Mouse (Mus musculus): Measurements from ENCODE around the gene Rag1. TPM values are rescaled to one million over a fixed set of nuclear protein-coding genes. Genes with fewer than 3 reads are reported as not detected.

Gene Rag1
- polyA plus RNA-seq, 1 experiment from 2014 or later, result 0.06 TPM

- ATAC-seq (ENCODE audit: low FRiP score, low read depth), result peak; percentile 57; the same call in 1 of the 2 replicates
- Histone ChIP-seq H3K36me3 (no peaks in the 10 kb centered on the region), H3K9me3 (no peaks in the 10 kb centered on the region), H3K4me1 (peaks cover 5% of the 10 kb centered on the region), H3K27ac (replicated peaks) (0 out of 2 replicates have a peak overlapping the region, but pooled peaks have one; percentile 3), H3K9ac (replicated peaks) (no peak overlapping the region), H3K4me2 (replicated peaks) (no peak overlapping the region), H3K27me3 (no peaks in the 10 kb centered on the region), H3K4me3 (no peak overlapping the region)
- 90% methylated on average over 3 of the region's 3 CpGs for WGBS
Observed at GRCm38 (mm10) chr2:101665703-101666092, 16.4 kb upstream of the Rag1 start.

DNA sequence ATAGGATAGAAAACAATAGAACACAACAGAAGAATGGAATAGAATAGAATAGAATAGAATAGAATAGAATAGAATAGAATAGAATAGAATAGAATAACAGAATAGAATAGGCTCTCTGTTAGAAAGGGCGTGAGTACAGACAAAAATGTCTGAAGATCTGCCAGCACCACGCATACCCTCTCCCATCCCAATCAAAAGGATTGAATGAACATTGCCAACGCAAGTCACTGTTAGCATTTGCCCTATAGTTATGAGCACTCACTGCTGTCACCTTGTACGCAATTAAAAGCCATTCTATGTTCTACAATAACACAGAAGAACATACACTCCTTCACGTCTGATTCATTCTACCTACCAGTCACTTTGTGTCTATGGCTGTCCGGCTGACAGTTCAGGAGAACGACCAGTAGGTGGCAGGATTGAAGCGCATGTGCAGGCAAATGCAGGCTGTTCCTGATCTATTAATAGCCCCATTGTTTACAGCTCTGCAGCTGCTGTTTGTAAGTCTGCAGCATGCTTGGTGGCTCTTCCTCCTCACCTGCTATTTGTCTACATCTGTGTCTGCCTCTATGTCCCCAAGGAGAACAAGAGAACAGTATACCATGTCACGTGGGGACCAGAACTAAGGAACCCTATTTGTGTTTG, 15.9 kb upstream of the Rag1 start:
- H3K9ac ChIP-seq (replicated peaks), result no peak overlapping the region
- H3K4me2 ChIP-seq (replicated peaks), result no peak overlapping the region
- H3K27me3 ChIP-seq, result no peaks in the 10 kb centered on the region
- H3K36me3 ChIP-seq, result no peaks in the 10 kb centered on the region
- H3K4me1 ChIP-seq, result peaks cover 5% of the 10 kb centered on the region
- no peak overlapping the region for H3K4me3 ChIP-seq
- peak; percentile 91 for ATAC-seq (ENCODE audit: low FRiP score, low read depth)
- no peaks in the 10 kb centered on the region for H3K9me3 ChIP-seq
- 21% methylated on average over 9 of the region's 9 CpGs for WGBS
- H3K27ac ChIP-seq (replicated peaks), result 0 out of 2 replicates have a peak overlapping the region, but pooled peaks have one; percentile 3

- Histone ChIP-seq H3K4me3 (no peak overlapping the region), H3K9ac (replicated peaks) (no peak overlapping the region), H3K27ac (replicated peaks) (no peak overlapping the region), H3K4me2 (replicated peaks) (no peak overlapping the region), H3K36me3 (no peaks in the 10 kb centered on the region), H3K9me3 (no peaks in the 10 kb centered on the region), H3K27me3 (no peaks in the 10 kb centered on the region), H3K4me1 (peaks cover 2% of the 10 kb centered on the region)
- WGBS, result 83% methylated on average over 2 of the region's 2 CpGs
- no peak for ATAC-seq (ENCODE audit: low FRiP score, low read depth)
Observed at GRCm38 (mm10) chr2:101660536-101660935, 11.2 kb upstream of the Rag1 start.

- Histone ChIP-seq H3K9me3 (no peaks in the 10 kb centered on the region), H3K4me3 (peak overlapping the region; percentile 26), H3K4me2 (replicated peaks) (peak overlapping the region; percentile 56), H3K36me3 (no peaks in the 10 kb centered on the region), H3K4me1 (peaks cover 11% of the 10 kb centered on the region), H3K27ac (replicated peaks) (no peak overlapping the region), H3K9ac (replicated peaks) (peak overlapping the region; percentile 40), H3K27me3 (peaks cover 12% of the 10 kb centered on the region)
- ATAC-seq (ENCODE audit: low FRiP score, low read depth), result peak; percentile 84
- WGBS, result 18% methylated on average over 14 of the region's 14 CpGs
Observed at GRCm38 (mm10) chr2:101652921-101653597, 3.8 kb upstream of the Rag1 start.

- Histone ChIP-seq H3K27ac (replicated peaks) (no peak overlapping the region), H3K4me3 (peak overlapping the region; percentile 26), H3K4me2 (replicated peaks) (peak overlapping the region; percentile 56), H3K36me3 (no peaks in the 10 kb centered on the region), H3K9me3 (no peaks in the 10 kb centered on the region), H3K4me1 (peaks cover 11% of the 10 kb centered on the region), H3K27me3 (peaks cover 14% of the 10 kb centered on the region), H3K9ac (replicated peaks) (peak overlapping the region; percentile 40)
- peak; percentile 52 for ATAC-seq (ENCODE audit: low FRiP score, low read depth)
- WGBS, result 37% methylated on average over 14 of the region's 14 CpGs
Observed at GRCm38 (mm10) chr2:101652204-101652920, 3.1 kb upstream of the Rag1 start.

- H3K4me2 ChIP-seq (replicated peaks), result no peak overlapping the region
- H3K9ac ChIP-seq (replicated peaks), result no peak overlapping the region
- no peak overlapping the region for H3K4me3 ChIP-seq
- no peak for ATAC-seq (ENCODE audit: low FRiP score, low read depth)
- H3K27ac ChIP-seq (replicated peaks), result no peak overlapping the region
- H3K36me3 ChIP-seq, result no peaks in the 10 kb centered on the region
- peaks cover 14% of the 10 kb centered on the region for H3K27me3 ChIP-seq
- peaks cover 11% of the 10 kb centered on the region for H3K4me1 ChIP-seq
- 52% methylated on average over 1 of the region's 1 CpGs for WGBS
- H3K9me3 ChIP-seq, result no peaks in the 10 kb centered on the region
Observed at GRCm38 (mm10) chr2:101650446-101650845, 1.1 kb upstream of the Rag1 start.

DNA sequence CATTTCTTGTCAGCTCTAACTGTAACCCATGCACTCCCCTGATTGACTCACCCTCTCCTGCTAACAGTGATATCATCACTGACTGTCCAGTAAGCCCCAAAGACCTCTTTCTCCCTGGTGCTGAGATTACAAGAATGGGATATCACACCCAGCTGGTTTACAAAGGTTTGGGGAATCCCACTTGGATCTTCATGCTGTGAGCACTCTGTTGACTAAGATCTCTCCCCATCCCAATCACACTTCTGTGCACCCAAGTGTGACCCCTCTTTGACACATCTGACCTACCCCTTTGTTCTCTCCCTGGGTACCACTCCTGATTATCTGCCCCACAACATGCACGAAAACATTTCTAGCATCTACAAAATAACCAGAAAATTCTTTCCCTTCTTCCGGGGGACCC, 940 bp downstream of the Rag1 start:
- H3K9me3 ChIP-seq, result no peaks in the 10 kb centered on the region
- peaks cover 10% of the 10 kb centered on the region; the same call in 1 of the 2 replicates for H3K27me3 ChIP-seq
- ATAC-seq (ENCODE audit: low FRiP score, low read depth), result no peak
- no peak overlapping the region for H3K9ac ChIP-seq (replicated peaks)
- H3K36me3 ChIP-seq, result no peaks in the 10 kb centered on the region
- H3K27ac ChIP-seq (replicated peaks), result no peak overlapping the region
- no peak overlapping the region for H3K4me2 ChIP-seq (replicated peaks)
- WGBS, result 28% methylated on average over 2 of the region's 2 CpGs
- H3K4me3 ChIP-seq, result no peak overlapping the region
- H3K4me1 ChIP-seq, result peaks cover 11% of the 10 kb centered on the region

DNA sequence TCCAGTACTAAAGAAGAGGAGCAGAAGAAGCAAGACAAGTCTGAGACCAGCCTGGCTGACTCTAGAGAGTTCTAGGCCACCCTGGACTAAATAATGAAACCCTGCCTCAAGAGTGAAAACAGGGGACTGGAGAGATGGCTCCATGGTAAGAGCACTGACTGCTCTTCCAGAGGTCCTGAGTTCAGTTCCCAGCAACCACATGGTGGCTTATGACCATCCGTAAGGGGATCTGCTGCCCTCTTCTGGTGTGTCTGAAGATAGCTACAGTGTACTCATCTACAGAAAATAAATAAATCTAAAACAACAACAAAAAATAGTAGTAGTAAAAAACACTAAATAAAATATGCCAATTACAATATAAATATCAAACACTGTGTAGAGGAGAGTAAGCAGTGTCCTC, 3.5 kb downstream of the Rag1 start:
- H3K27ac ChIP-seq (replicated peaks), result no peak overlapping the region
- no peak for ATAC-seq (ENCODE audit: low FRiP score, low read depth)

DNA sequence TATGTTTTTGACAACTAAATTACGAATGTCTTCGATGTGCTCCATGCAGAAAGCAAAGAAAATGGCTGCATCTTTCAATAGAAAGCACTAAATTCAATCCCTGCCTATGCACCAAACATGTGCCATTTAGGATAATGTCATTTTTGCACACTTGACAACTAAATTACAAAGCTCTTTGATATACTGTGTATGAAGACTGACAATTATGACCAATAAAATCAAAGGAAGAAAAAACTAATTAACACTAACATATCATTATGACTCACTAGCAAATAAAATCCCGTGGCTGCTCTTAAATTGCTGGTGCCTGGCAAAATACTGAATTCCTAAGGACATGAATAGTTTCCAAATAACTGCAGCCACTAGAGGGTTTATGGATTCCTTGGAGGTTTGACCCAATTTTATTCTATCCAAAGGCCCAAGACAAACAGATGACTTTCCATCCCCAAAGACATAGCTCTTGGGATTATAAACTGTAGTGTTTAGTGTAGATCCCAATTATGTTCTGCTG, 9.4 kb downstream of the Rag1 start:
- Histone ChIP-seq H3K4me2 (replicated peaks) (no peak overlapping the region), H3K9me3 (no peaks in the 10 kb centered on the region), H3K4me3 (no peak overlapping the region), H3K9ac (replicated peaks) (no peak overlapping the region), H3K27ac (replicated peaks) (no peak overlapping the region), H3K36me3 (no peaks in the 10 kb centered on the region), H3K4me1 (no peaks in the 10 kb centered on the region), H3K27me3 (no peaks in the 10 kb centered on the region)
- no peak for ATAC-seq (ENCODE audit: low FRiP score, low read depth)
- WGBS, result 73% methylated on average over 3 of the region's 3 CpGs

More for the DNA sequence above, 3.5 kb downstream of the Rag1 start:
- Histone ChIP-seq H3K36me3 (no peaks in the 10 kb centered on the region), H3K27me3 (0 out of 2 replicates have a peak, but pooled peaks cover 6% of the 10 kb centered on the region), H3K4me1 (peaks cover 4% of the 10 kb centered on the region), H3K4me3 (no peak overlapping the region), H3K9me3 (no peaks in the 10 kb centered on the region), H3K9ac (replicated peaks) (no peak overlapping the region), H3K4me2 (replicated peaks) (no peak overlapping the region)
- WGBS, result 86% methylated on average over 1 of the region's 1 CpGs

DNA sequence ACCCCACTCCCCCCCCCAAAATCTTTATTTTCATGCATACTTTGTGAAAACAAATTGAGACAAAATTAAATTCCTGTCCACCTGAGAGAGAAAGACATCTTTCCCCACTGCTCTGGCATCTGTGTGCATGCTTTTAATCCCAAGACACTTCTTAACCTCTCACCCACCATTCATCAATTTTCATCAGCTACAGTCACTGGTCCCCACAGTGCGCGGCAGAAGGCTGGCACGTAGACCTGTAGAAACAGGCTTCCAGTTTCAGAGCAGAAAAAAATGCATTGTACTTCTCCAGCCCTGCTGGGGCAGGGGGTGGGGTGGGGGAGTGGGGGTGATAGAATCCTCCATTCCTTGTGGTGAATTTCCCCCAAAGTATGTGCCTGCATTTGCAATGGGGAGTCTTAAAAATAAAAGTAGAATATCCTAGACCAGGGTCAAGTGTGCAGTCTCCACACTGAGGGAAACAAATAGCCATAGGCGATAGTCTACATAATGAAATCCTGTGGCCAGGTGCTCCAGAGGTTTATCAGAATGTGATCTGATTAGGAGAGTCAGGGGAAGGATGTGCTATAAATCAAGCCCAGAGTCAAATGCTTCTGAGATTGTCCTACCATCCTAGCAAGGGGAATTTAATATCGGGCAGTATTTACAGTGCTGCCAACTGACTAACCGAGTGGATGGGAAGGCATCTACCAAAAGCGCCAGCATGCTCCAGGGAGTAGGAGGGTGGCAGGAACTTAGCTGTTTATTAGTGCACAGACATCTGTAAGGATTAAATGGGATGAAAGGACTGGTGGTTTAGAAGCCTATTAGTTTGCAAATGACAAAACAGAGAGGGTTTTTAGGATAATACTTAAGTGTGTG, 10.1 kb downstream of the Rag1 start:
- no peak overlapping the region for H3K27ac ChIP-seq (replicated peaks)
- H3K4me3 ChIP-seq, result no peak overlapping the region
- H3K4me1 ChIP-seq, result no peaks in the 10 kb centered on the region
- no peak for ATAC-seq (ENCODE audit: low FRiP score, low read depth)
- no peak overlapping the region for H3K4me2 ChIP-seq (replicated peaks)
- WGBS, result 71% methylated on average over 7 of the region's 7 CpGs
- no peaks in the 10 kb centered on the region for H3K27me3 ChIP-seq
- H3K9me3 ChIP-seq, result no peaks in the 10 kb centered on the region
- no peaks in the 10 kb centered on the region for H3K36me3 ChIP-seq
- no peak overlapping the region for H3K9ac ChIP-seq (replicated peaks)

Data from midbrain, embryonic 12.5 days (tissue).